Mouse (Mus musculus) heart, embryonic 14.5 days (tissue): ENCODE results near the gene Car6. TPM values are rescaled to one million over a fixed set of nuclear protein-coding genes. Genes with fewer than 3 reads are reported as not detected.

Experiments
- ATAC-seq: fragments of 200-750 bp; cut with Nextera tagmentation; 2 replicates; pipeline ENCODE4 v1.8.0; 2017; ENCODE audit warnings: low read depth, moderate TSS enrichment; ENCODE audit not compliant: insufficient number of reproducible peaks, insufficient read depth, low FRiP score
- H3K27ac ChIP-seq, 2 experiments: fragments of 200-500 bp in 1 of 2; fragments of 300-500 bp in 1 of 2; sonication (generic) in 1 of 2; replicated peaks in 1 of 2; 2 replicates each; pipeline ENCODE4 v1.5.1; 2012 to 2014; ENCODE audit warnings: low read depth in 2 of 2, low read length in 2 of 2, control low read depth in 1 of 2, mild to moderate bottlenecking in 1 of 2, mixed read lengths in 1 of 2; ENCODE audit not compliant: control insufficient read depth in 1 of 2, insufficient read depth in 1 of 2
- H3K27me3 ChIP-seq: fragments of 300-500 bp; sonication (generic); 2 replicates; pipeline ENCODE4 v1.6.1; 2014; ENCODE audit warnings: mild to moderate bottlenecking, low read length, control low read depth; ENCODE audit not compliant: control insufficient read depth, insufficient read depth
- H3K36me3 ChIP-seq: fragments of 300-500 bp; sonication (generic); 2 replicates; pipeline ENCODE4 v1.6.1; 2014; ENCODE audit warnings: mild to moderate bottlenecking, control low read depth, low read length, mixed read lengths; ENCODE audit not compliant: control insufficient read depth, insufficient read depth
- H3K4me1 ChIP-seq, 2 experiments: fragments of 200-500 bp in 1 of 2; fragments of 300-500 bp in 1 of 2; sonication (generic) in 1 of 2; 2 replicates each; pipeline ENCODE4 v1.6.1; 2012 to 2014; ENCODE audit warnings: low read length in 2 of 2, control low read depth in 1 of 2, mixed read lengths in 1 of 2; ENCODE audit not compliant: control insufficient read depth in 2 of 2, insufficient read depth in 2 of 2
- H3K4me2 ChIP-seq: fragments of 300-500 bp; sonication (generic); 2 replicates; pipeline ENCODE4 v1.6.1; 2014; ENCODE audit warnings: mild to moderate bottlenecking, low read length
- H3K4me3 ChIP-seq, 2 experiments: fragments of 200-500 bp in 1 of 2; fragments of 300-500 bp in 1 of 2; sonication (generic) in 1 of 2; 2 replicates each; pipeline ENCODE4 v1.5.1; 2012 to 2014; ENCODE audit warnings: low read length in 2 of 2, mild to moderate bottlenecking in 2 of 2, control low read depth in 1 of 2, low read depth in 1 of 2, moderate library complexity in 1 of 2; ENCODE audit not compliant: control insufficient read depth in 1 of 2, insufficient read depth in 1 of 2
- H3K9ac ChIP-seq: fragments of 300-500 bp; sonication (generic); 2 replicates; pipeline ENCODE4 v1.6.1; 2014; ENCODE audit warnings: mild to moderate bottlenecking, low read length
- H3K9me3 ChIP-seq: fragments of 300-500 bp; sonication (generic); 2 replicates; pipeline ENCODE4 v1.6.1; 2016; ENCODE audit warnings: low read length, control low read depth; ENCODE audit not compliant: control insufficient read depth
- WGBS: fragments of 180-500 bp; shearing (Covaris S2); extraction: QIAGEN DNeasy Blood & Tissue Kit; methylation state at CpG from one replicate; pipeline ENCODE4 v1.1.7; 2014; 5-methylcytosine and 5-hydroxymethylcytosine counted together
- polyA plus RNA-seq: library from polyadenylated mRNA; unstranded; fragments of >200 nt; fragmentation: Nextera tagmentation; extraction: Ambion mirVana; gene quantifications from 2 replicates; pipeline ENCODE4 v1.2.1, GENCODE M21; 2014

Car6 gene
- polyA plus RNA-seq, 1 experiment from 2014 or later: not detected

GRCm38 (mm10) chr4:150162561-150163169, 38.5 kb downstream of the Car6 start:
- H3K27ac ChIP-seq: no peak overlapping the region
- WGBS: 65% methylated on average over 13 of the region's 13 CpGs
- 0 out of 2 replicates have a peak, but pooled peaks cover 7% of the 10 kb centered on the region for H3K9me3 ChIP-seq
- H3K4me1 ChIP-seq: no peaks in the 10 kb centered on the region
- no peak overlapping the region for H3K4me3 ChIP-seq
- no peak for ATAC-seq
- no peaks in the 10 kb centered on the region for H3K27me3 ChIP-seq
- H3K9ac ChIP-seq: no peak overlapping the region
- no peaks in the 10 kb centered on the region for H3K36me3 ChIP-seq
- no peak overlapping the region for H3K4me2 ChIP-seq

GRCm38 (mm10) chr4:150159458-150159857, 41.7 kb downstream of the Car6 start:
- Histone ChIP-seq H3K9ac (no peak overlapping the region), H3K27me3 (no peaks in the 10 kb centered on the region), H3K4me1 (no peaks in the 10 kb centered on the region), H3K36me3 (no peaks in the 10 kb centered on the region), H3K4me3 (no peak overlapping the region), H3K4me2 (no peak overlapping the region), H3K27ac (no peak overlapping the region), H3K9me3 (0 out of 2 replicates have a peak, but pooled peaks cover 7% of the 10 kb centered on the region)
- ATAC-seq: no peak
- 76% methylated on average over 2 of the region's 2 CpGs for WGBS

GRCm38 (mm10) chr4:150157348-150157882, 43.7 kb downstream of the Car6 start:
- WGBS: 66% methylated on average over 14 of the region's 14 CpGs
- Histone ChIP-seq H3K4me2 (no peak overlapping the region), H3K9me3 (no peaks in the 10 kb centered on the region), H3K36me3 (no peaks in the 10 kb centered on the region), H3K27ac (no peak overlapping the region), H3K27me3 (no peaks in the 10 kb centered on the region), H3K4me1 (no peaks in the 10 kb centered on the region; a peak in 1 of 4 replicates), H3K4me3 (no peak overlapping the region), H3K9ac (no peak overlapping the region)
- ATAC-seq: no peak

- 67% methylated on average over 4 of the region's 4 CpGs for WGBS
- Histone ChIP-seq H3K4me1 (no peaks in the 10 kb centered on the region; a peak in 1 of 4 replicates), H3K27ac (no peak overlapping the region), H3K36me3 (no peaks in the 10 kb centered on the region), H3K4me3 (no peak overlapping the region), H3K4me2 (no peak overlapping the region), H3K9ac (no peak overlapping the region), H3K9me3 (no peaks in the 10 kb centered on the region), H3K27me3 (no peaks in the 10 kb centered on the region)
- ATAC-seq: no peak
Measured at GRCm38 (mm10) chr4:150155731-150156130, 45.4 kb downstream of the Car6 start.

- Histone ChIP-seq H3K9ac (no peak overlapping the region), H3K36me3 (no peaks in the 10 kb centered on the region), H3K27me3 (no peaks in the 10 kb centered on the region), H3K4me3 (no peak overlapping the region), H3K4me1 (no peaks in the 10 kb centered on the region; a peak in 1 of 4 replicates), H3K27ac (no peak overlapping the region), H3K9me3 (no peaks in the 10 kb centered on the region; the same call in 1 of the 2 replicates), H3K4me2 (no peak overlapping the region)
- WGBS: 84% methylated on average over 4 of the region's 4 CpGs
- ATAC-seq: no peak
Measured at GRCm38 (mm10) chr4:150155301-150155700, 45.8 kb downstream of the Car6 start.

GRCm38 (mm10) chr4:150152483-150152882, 48.6 kb downstream of the Car6 start:
- no peak overlapping the region for H3K4me2 ChIP-seq
- no peak overlapping the region for H3K27ac ChIP-seq
- peaks cover 12% of the 10 kb centered on the region; the same call in 1 of the 2 replicates for H3K9me3 ChIP-seq
- no peaks in the 10 kb centered on the region for H3K27me3 ChIP-seq
- 38% methylated on average over 8 of the region's 8 CpGs for WGBS
- H3K36me3 ChIP-seq: no peaks in the 10 kb centered on the region
- no peaks in the 10 kb centered on the region; a peak in 1 of 4 replicates for H3K4me1 ChIP-seq
- no peak for ATAC-seq
- H3K4me3 ChIP-seq: no peak overlapping the region
- H3K9ac ChIP-seq: no peak overlapping the region

- peaks cover 12% of the 10 kb centered on the region; the same call in 1 of the 2 replicates for H3K9me3 ChIP-seq
- no peaks in the 10 kb centered on the region; a peak in 1 of 4 replicates for H3K4me1 ChIP-seq
- H3K27me3 ChIP-seq: no peaks in the 10 kb centered on the region
- no peak overlapping the region for H3K27ac ChIP-seq
- H3K36me3 ChIP-seq: no peaks in the 10 kb centered on the region
- no peak overlapping the region for H3K9ac ChIP-seq
- ATAC-seq: no peak
- H3K4me3 ChIP-seq: no peak overlapping the region
- H3K4me2 ChIP-seq: no peak overlapping the region
- WGBS: 72% methylated on average over 7 of the region's 7 CpGs
Measured at GRCm38 (mm10) chr4:150151045-150151444, 50.1 kb downstream of the Car6 start.
